Mouse (Mus musculus): ENCODE results near the gene Ivns1abp. TPM values are rescaled to one million over a fixed set of nuclear protein-coding genes. Genes with fewer than 3 reads are reported as not detected.
A peak's percentile ranks its signal among the peaks of the same experiment; 100 is the strongest.
"Not testable (repeated sequence)": the region's sequence is repeated elsewhere in the genome, so short reads cannot be mapped to it uniquely, and the experiment has no call there.

Gene Ivns1abp
- total RNA-seq, 2 experiments from 2014 or later, result 86.8 to 99.2 TPM

- DNase-seq (ENCODE audit: extremely low spot score in 1 of 2, low spot score in 1 of 2), result no peak
These were observed 2.8 kb upstream of the Ivns1abp start for GRCm38 (mm10) chr1:151341321-151342044.

GRCm38 (mm10) chr1:151342311-151342710 lies 2.0 kb upstream of the Ivns1abp start:
- no peak for DNase-seq (ENCODE audit: extremely low spot score in 1 of 2, low spot score in 1 of 2)

GRCm38 (mm10) chr1:151342968-151343367 lies 1.3 kb upstream of the Ivns1abp start:
- DNase-seq (ENCODE audit: extremely low spot score in 1 of 2, low spot score in 1 of 2), result no peak

GRCm38 (mm10) chr1:151343571-151344282 lies 550 bp upstream of the Ivns1abp start:
- DNase-seq (ENCODE audit: extremely low spot score in 1 of 2, low spot score in 1 of 2), result no peak

GRCm38 (mm10) chr1:151345109-151345862 lies 1.0 kb downstream of the Ivns1abp start:
- DNase-seq (ENCODE audit: extremely low spot score in 1 of 2, low spot score in 1 of 2), result peak; percentile 98

GRCm38 (mm10) chr1:151345863-151346195 lies 1.6 kb downstream of the Ivns1abp start:
- DNase-seq (ENCODE audit: extremely low spot score in 1 of 2, low spot score in 1 of 2), result no peak

DNA sequence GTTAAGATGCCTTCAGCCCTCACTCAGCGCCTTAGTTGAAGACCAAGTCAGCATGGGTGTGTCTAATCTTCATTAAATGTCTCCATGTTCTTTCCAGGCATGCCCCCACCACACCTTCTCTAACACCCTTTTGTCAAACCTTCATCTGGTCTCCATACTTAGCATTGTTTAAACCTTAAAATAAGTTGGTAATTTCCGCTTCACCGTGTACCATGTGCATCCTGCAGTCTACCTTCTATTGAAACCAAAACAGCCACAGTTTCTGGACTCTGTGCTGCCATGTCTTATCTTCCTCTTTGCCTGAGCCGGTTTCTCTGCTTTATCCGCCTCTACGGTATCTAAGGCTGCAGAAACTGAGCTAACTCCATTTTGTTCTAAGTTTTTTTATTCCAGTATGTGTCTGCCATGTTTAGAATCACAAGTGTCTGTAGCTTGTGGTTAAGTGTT lies 2.4 kb downstream of the Ivns1abp start:
- no peak for DNase-seq (ENCODE audit: extremely low spot score in 1 of 2, low spot score in 1 of 2)

DNA sequence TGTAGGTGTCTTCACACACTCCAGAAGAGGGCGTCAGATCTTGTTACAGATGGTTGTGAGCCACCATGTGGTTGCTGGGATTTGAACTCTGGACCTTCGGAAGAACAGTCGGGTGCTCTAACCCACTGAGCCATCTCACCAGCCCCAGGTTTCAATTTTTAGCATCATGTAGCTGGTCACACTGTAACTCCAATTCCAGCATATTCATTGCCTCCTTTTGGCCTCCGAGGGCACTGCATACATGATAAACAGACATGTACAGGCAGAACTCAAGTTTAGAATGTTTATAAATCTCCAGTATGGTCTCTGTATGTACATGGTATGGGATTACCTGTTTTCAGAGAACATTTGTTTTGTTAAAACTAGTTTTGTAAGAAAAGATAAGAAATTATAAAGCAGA lies 4.0 kb downstream of the Ivns1abp start:
- DNase-seq (ENCODE audit: extremely low spot score in 1 of 2, low spot score in 1 of 2), result not testable (repeated sequence)

- no peak for DNase-seq (ENCODE audit: extremely low spot score in 1 of 2, low spot score in 1 of 2)
These were observed 8.6 kb downstream of the Ivns1abp start for GRCm38 (mm10) chr1:151352911-151353310.

GRCm38 (mm10) chr1:151355994-151356393 lies 11.7 kb downstream of the Ivns1abp start:
- DNase-seq (ENCODE audit: extremely low spot score in 1 of 2, low spot score in 1 of 2), result no peak

DNA sequence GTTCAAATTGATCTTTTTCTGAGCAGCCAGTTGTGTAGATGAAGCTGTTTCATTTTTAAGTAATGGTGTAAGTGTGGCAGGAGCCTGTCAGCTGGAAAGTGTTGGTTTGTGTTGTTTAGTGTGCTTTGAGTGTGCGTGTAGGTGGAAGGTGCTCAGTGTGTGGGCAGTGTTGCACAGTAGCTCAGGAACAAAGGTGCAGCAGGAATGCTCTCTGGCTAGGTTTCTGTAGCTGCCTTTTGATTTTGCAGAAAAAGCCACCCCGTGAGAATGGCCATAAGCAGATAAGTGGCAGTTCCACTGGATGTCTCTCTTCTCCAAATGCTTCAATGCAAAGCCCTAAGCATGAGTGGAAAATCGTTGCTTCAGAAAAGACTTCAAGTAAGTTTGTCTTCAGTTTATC lies 15.1 kb downstream of the Ivns1abp start:
- DNase-seq (ENCODE audit: extremely low spot score in 1 of 2, low spot score in 1 of 2), result no peak

GRCm38 (mm10) chr1:151366944-151367605 lies 22.8 kb downstream of the Ivns1abp start:
- DNase-seq (ENCODE audit: extremely low spot score in 1 of 2, low spot score in 1 of 2), result no peak

DNA sequence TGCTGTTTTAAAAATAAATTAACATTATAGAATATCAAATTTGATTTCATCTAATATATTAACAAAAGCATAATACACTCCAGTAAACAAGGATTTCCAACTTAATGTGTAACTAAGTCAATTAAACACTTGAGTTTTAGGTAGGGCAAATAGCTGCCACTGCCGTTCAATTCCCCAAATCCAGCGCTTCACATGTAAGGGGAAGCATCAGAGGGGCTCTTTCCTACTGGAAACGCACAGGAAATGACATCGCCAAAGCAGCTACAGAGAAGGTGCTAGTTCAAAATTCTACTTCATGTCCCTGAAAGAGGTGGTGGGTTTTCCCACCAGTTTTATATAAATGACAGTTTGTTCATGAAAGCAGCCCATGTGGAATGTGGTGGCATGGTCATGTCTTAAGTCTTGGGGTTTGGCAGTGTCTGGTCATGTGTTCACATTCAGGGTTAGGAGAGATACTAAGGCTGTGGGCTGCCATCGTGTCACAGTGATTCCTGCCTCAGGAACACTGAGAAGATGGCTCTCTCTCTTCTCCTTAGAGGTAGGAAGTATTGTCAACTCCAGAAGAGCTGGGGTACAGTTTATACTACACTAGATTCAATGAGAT lies 23.5 kb downstream of the Ivns1abp start:
- no peak for DNase-seq (ENCODE audit: extremely low spot score in 1 of 2, low spot score in 1 of 2)

- no peak for DNase-seq (ENCODE audit: extremely low spot score in 1 of 2, low spot score in 1 of 2)
These were observed 24.2 kb downstream of the Ivns1abp start for GRCm38 (mm10) chr1:151368444-151368843.

DNA sequence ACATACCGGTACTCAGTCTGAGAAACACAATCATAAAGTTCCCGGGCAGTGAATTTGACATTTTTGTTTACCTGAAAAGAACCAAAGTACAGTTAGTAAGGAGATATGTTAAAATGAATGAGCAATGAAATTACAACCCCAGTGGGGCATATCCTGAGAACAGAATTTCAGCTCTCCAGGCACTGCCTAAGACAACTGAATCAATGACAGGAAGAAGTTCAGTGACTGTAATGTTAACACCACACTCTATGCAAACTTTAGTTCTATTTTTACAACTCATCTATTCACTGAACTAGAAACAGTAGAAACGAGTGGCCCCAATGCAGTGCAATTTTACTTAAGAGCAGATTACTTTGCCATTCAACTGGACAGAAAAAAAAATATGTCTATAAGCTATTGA lies 26.3 kb downstream of the Ivns1abp start:
- no peak for DNase-seq (ENCODE audit: extremely low spot score in 1 of 2, low spot score in 1 of 2)

DNA sequence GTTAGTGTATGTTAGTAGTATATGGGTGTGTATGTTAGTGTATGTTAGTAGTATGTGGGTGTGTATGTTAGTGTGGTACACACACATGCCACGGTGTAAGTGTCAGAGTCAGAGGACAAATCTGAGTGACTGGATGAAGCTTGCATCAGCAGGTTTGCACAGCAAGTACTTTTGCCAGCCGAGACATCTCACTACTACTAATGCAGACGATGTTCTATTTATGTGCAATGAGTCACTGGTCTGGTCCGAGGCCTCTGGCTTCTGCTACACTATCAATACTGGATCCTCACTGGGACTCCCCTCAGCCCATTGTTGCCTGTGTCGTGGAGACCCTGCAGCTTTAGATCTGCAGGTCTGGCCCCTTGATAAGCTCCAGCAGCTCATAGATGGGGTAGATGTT lies 27.3 kb downstream of the Ivns1abp start:
- DNase-seq (ENCODE audit: extremely low spot score in 1 of 2, low spot score in 1 of 2), result no peak

GRCm38 (mm10) chr1:151372823-151373222 lies 28.5 kb downstream of the Ivns1abp start:
- no peak for DNase-seq (ENCODE audit: extremely low spot score in 1 of 2, low spot score in 1 of 2)

DNA sequence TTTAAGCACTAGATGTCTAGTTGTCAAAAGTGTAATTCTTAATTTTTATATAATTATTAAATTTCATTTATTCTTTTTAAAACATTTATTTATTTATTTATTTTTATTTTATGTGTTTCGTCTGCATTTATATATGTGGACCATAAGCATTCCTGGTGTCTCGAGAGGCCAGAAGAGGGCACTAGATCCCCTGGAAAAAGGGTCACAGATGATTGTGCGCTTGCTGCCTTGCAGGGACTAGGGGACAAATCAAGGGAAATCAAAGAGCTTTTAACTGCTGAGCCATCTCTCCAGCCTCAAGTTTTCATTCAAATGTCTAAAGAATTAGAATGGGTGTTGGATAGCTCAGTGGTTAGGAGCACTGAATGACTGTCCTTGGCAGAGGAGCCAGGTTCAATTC lies 33.1 kb downstream of the Ivns1abp start:
- no peak for DNase-seq (ENCODE audit: extremely low spot score in 1 of 2, low spot score in 1 of 2)

- DNase-seq (ENCODE audit: extremely low spot score in 1 of 2, low spot score in 1 of 2), result no peak
These were observed 45.8 kb downstream of the Ivns1abp start for GRCm38 (mm10) chr1:151390029-151390428.

DNA sequence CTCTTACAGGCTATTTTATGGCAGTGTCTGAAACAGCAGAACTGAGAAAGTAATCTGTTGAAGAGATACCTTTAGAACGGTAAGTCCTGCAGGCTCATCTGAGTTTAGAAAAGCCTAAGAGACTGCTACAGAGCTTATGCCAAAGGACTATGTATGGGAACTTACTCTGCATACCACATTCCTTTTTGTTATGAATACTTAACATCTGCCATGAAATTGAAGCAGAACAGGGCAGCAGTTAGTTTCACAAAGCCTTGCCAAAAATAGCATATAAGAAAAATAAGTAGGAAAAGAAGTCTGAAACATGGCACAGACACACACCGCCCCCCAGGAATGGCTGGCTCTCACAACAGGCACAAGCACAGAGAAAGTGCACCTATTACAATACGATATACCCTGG lies 65.5 kb downstream of the Ivns1abp start:
- no peak for DNase-seq (ENCODE audit: extremely low spot score in 1 of 2, low spot score in 1 of 2)
